Mouse (Mus musculus) small intestine, adult 2 months (tissue): ENCODE data around the gene Olfr827.

Experiments
- CTCF ChIP-seq: fragments of 200-500 bp; IDR thresholded peaks from 2 replicates; pipeline ENCODE4 v1.5.1; 2012; ENCODE audit warnings: low read depth, mild to moderate bottlenecking, control low read depth, inconsistent platforms, low read length, moderate library complexity, mixed read lengths; ENCODE audit not compliant: insufficient replicate concordance, insufficient read length; ENCODE audit errors: extremely low read depth
- POLR2A ChIP-seq: fragments of 200-500 bp; IDR thresholded peaks from 2 replicates; pipeline ENCODE4 v1.6.1; 2012; ENCODE audit warnings: low read depth, mild to moderate bottlenecking, control low read depth, inconsistent platforms, low read length, moderate library complexity

DNA sequence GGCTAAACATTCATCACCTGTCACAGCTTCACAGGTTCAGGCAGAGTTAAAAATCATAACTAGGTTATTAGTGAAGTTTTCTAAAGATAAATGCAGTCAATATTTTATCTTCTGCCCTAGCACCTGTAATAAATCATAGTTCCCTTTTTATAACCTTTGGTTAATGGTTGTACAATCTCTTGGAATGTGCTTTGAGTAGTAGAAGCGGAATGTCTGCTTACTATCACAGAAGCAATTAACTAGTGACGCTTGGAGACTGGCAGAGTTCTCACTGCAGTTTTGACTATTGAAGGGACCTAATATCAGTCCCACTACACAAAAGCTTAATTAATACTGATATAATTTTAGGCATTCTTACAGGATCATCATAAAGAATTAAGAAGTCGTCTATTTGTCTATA lies 10.8 kb upstream of the Olfr827 start:
- no peak for TF ChIP-seq CTCF
- no peak for TF ChIP-seq POLR2A
